Mouse (Mus musculus): ENCODE results near the gene Tchh. TPM values are rescaled to one million over a fixed set of nuclear protein-coding genes. Genes with fewer than 3 reads are reported as not detected.
"Not testable (repeated sequence)": the region's sequence is repeated elsewhere in the genome, so short reads cannot be mapped to it uniquely, and the experiment has no call there.

Tchh gene
- polyA plus RNA-seq, 1 experiment: 0.01 TPM

GRCm38 (mm10) chr3:93444343-93445164 is 2.4 kb downstream of the Tchh start:
- Histone ChIP-seq H3K36me3 (ENCODE audit: control insufficient read depth, insufficient read depth, low read length) (no peaks in the 10 kb centered on the region), H3K27me3 (ENCODE audit: control insufficient read depth, insufficient read depth, low read length) (peaks cover 26% of the 10 kb centered on the region), H3K4me1 (ENCODE audit: control insufficient read depth, insufficient read depth, insufficient read length) (peaks cover 6% of the 10 kb centered on the region; the same call in 1 of the 2 replicates), H3K27ac (ENCODE audit: insufficient read depth, low read length) (no peak overlapping the region), H3K4me3 (ENCODE audit: extremely low read depth, insufficient read depth, insufficient read length) (peak overlapping the region; percentile 45)
- under 1% methylated on average over 56 of the region's 56 CpGs for WGBS
- DNase-seq (ENCODE audit: low read depth in 1 of 2, low spot score in 2 of 2): no peak
- TF ChIP-seq CTCF (IDR thresholded peaks at IDR 0.05; ENCODE audit: extremely low read depth, insufficient read depth, insufficient read length, insufficient replicate concordance) (no peak), POLR2A (IDR thresholded peaks at IDR 0.05; ENCODE audit: low read depth, low read length) (no peak)

GRCm38 (mm10) chr3:93445165-93445705 is 3.1 kb downstream of the Tchh start:
- no peak overlapping the region for H3K27ac ChIP-seq (ENCODE audit: insufficient read depth, low read length)
- TF ChIP-seq POLR2A (IDR thresholded peaks at IDR 0.05; ENCODE audit: low read depth, low read length) (no peak), CTCF (IDR thresholded peaks at IDR 0.05; ENCODE audit: extremely low read depth, insufficient read depth, insufficient read length, insufficient replicate concordance) (no peak)
- 4% methylated on average over 36 of the region's 36 CpGs for WGBS
- H3K4me3 ChIP-seq (ENCODE audit: extremely low read depth, insufficient read depth, insufficient read length): peak overlapping the region; percentile 45; the same call in 1 of the 2 replicates
- peaks cover 26% of the 10 kb centered on the region for H3K27me3 ChIP-seq (ENCODE audit: control insufficient read depth, insufficient read depth, low read length)
- DNase-seq (ENCODE audit: low read depth in 1 of 2, low spot score in 2 of 2): no peak
- H3K4me1 ChIP-seq (ENCODE audit: control insufficient read depth, insufficient read depth, insufficient read length): peaks cover 6% of the 10 kb centered on the region; the same call in 1 of the 2 replicates
- H3K36me3 ChIP-seq (ENCODE audit: control insufficient read depth, insufficient read depth, low read length): no peaks in the 10 kb centered on the region

GRCm38 (mm10) chr3:93446128-93446755 is 4.1 kb downstream of the Tchh start:
- Histone ChIP-seq H3K27ac (ENCODE audit: insufficient read depth, low read length) (no peak overlapping the region), H3K36me3 (ENCODE audit: control insufficient read depth, insufficient read depth, low read length) (no peaks in the 10 kb centered on the region), H3K4me1 (ENCODE audit: control insufficient read depth, insufficient read depth, insufficient read length) (peaks cover 6% of the 10 kb centered on the region; the same call in 1 of the 2 replicates), H3K4me3 (ENCODE audit: extremely low read depth, insufficient read depth, insufficient read length) (no peak overlapping the region), H3K27me3 (ENCODE audit: control insufficient read depth, insufficient read depth, low read length) (peaks cover 26% of the 10 kb centered on the region)
- 4% methylated on average over 54 of the region's 54 CpGs for WGBS
- TF ChIP-seq POLR2A (IDR thresholded peaks at IDR 0.05; ENCODE audit: low read depth, low read length): no peak
- TF ChIP-seq CTCF (IDR thresholded peaks at IDR 0.05; ENCODE audit: extremely low read depth, insufficient read depth, insufficient read length, insufficient replicate concordance): no peak
- no peak for DNase-seq (ENCODE audit: low read depth in 1 of 2, low spot score in 2 of 2)

DNA sequence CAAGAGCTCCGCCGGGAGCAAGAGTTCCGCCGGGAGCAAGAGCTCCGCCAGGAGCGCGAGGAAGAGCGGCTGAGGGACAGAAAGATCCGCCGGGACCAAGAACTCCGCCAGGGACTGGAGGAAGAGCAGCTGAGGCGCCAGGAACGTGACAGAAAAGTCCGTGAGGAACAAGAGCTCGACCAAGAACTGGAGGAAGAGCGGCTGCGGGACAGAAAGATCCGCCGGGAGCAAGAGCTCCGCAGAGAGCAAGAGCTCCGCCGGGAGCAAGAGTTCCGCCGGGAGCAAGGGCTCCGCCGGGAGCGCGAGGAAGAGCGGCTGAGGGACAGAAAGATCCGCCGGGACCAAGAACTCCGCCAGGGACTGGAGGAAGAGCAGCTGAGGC is 4.6 kb downstream of the Tchh start:
- not testable (repeated sequence) for DNase-seq (ENCODE audit: low read depth in 1 of 2, low spot score in 2 of 2)
- H3K27me3 ChIP-seq (ENCODE audit: control insufficient read depth, insufficient read depth, low read length): peaks cover 26% of the 10 kb centered on the region

DNA sequence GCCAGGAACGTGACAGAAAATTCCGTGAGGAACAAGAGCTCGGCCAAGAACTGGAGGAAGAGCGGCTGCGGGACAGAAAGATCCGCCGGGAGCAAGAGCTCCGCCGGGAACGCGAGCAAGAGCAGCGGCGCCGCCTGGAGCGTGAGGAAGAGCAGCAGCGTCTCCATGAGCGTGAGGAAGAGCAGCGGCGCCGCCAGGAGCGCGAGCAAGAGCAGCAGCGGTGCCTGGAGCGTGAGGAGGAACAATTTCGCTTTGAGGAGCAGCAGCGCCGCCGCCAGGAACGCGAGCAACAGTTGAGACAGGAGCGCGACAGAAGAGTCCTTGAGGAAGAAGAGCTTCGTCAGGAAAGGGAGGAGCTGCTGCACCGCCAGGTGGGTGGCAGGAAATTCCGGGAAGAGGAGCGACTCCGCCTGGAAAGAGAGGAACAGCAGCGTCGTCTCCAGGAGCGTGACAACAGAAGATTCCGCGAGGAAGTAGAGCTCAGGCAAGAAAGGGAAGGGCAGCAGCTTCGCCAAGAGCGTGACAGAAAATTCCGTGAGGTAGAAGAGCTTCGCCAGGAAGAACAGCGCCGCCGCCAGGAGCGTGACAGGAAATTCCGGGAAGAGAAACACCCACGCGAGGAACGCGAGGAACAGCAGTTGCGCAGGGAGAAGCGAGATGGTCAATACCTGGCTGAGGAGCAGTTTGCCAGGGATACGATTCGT is 5.2 kb downstream of the Tchh start:
- peaks cover 26% of the 10 kb centered on the region for H3K27me3 ChIP-seq (ENCODE audit: control insufficient read depth, insufficient read depth, low read length)
- DNase-seq (ENCODE audit: low read depth in 1 of 2, low spot score in 2 of 2): no peak
- H3K4me3 ChIP-seq (ENCODE audit: extremely low read depth, insufficient read depth, insufficient read length): peak overlapping the region; percentile 24; the same call in 1 of the 2 replicates
- no peak overlapping the region for H3K27ac ChIP-seq (ENCODE audit: insufficient read depth, low read length)
- peaks cover 6% of the 10 kb centered on the region; the same call in 1 of the 2 replicates for H3K4me1 ChIP-seq (ENCODE audit: control insufficient read depth, insufficient read depth, insufficient read length)
- H3K36me3 ChIP-seq (ENCODE audit: control insufficient read depth, insufficient read depth, low read length): no peaks in the 10 kb centered on the region
- 2% methylated on average over 59 of the region's 59 CpGs for WGBS
- TF ChIP-seq CTCF (IDR thresholded peaks at IDR 0.05; ENCODE audit: extremely low read depth, insufficient read depth, insufficient read length, insufficient replicate concordance) (no peak), POLR2A (IDR thresholded peaks at IDR 0.05; ENCODE audit: low read depth, low read length) (no peak)

More for the DNA sequence above, 4.6 kb downstream of the Tchh start:
- not testable (repeated sequence) for H3K4me1 ChIP-seq (ENCODE audit: control insufficient read depth, insufficient read depth, insufficient read length); H3K36me3 ChIP-seq (ENCODE audit: control insufficient read depth, insufficient read depth, low read length); H3K4me3 ChIP-seq (ENCODE audit: extremely low read depth, insufficient read depth, insufficient read length); H3K27ac ChIP-seq (ENCODE audit: insufficient read depth, low read length)
- WGBS: 4% methylated on average over 32 of the region's 32 CpGs

DNA sequence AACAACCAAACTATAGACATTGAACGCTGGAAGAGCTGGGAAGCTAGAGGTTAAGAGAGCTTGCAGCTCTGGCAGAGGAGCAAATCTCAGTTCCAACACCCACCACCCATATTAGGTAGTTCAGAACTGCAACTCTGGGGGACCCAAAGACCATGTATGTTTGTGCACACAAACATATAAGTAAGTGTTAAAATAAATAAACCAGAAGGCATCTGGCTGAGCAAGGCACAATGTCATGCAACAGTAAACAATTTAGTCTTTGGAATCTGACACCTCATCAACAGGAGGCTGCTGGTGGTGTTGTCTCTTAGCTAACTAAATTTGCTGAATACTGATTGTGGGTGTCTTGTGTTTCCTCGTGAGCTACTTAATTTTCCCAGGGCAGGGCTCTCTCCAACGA is 24.4 kb downstream of the Tchh start:
- H3K27me3 ChIP-seq (ENCODE audit: control insufficient read depth, insufficient read depth, low read length): no peaks in the 10 kb centered on the region
- H3K36me3 ChIP-seq (ENCODE audit: control insufficient read depth, insufficient read depth, low read length): no peaks in the 10 kb centered on the region
- 69% methylated on average over 3 of the region's 3 CpGs for WGBS
- no peak overlapping the region for H3K4me3 ChIP-seq (ENCODE audit: extremely low read depth, insufficient read depth, insufficient read length)
- no peak for DNase-seq (ENCODE audit: low read depth in 1 of 2, low spot score in 2 of 2)
- TF ChIP-seq POLR2A (IDR thresholded peaks at IDR 0.05; ENCODE audit: low read depth, low read length) (no peak), CTCF (IDR thresholded peaks at IDR 0.05; ENCODE audit: extremely low read depth, insufficient read depth, insufficient read length, insufficient replicate concordance) (no peak)
- no peak overlapping the region for H3K27ac ChIP-seq (ENCODE audit: insufficient read depth, low read length)
- no peaks in the 10 kb centered on the region for H3K4me1 ChIP-seq (ENCODE audit: control insufficient read depth, insufficient read depth, insufficient read length)
